Mouse (Mus musculus): Measurements from ENCODE around the gene Olfr286. TPM values are rescaled to one million over a fixed set of nuclear protein-coding genes. Genes with fewer than 3 reads are reported as not detected.

The Olfr286 gene
- total RNA-seq, 1 experiment from 2014 or later: not detected

Other genes starting within 250 kb of the Olfr286 start
- gene Col2a1, start 229.8 kb downstream of the Olfr286 start, total RNA-seq (2017): 1.1 TPM in 1 of 3 replicates, not detected in the others
- 2.6 to 3.4 TPM (median 3.3 TPM) in 3 replicates for gene Pfkm, start 141.9 kb downstream of the Olfr286 start, total RNA-seq (2017)
- 39.4 to 66.2 TPM (median 59.8 TPM) in 3 replicates for gene Senp1, start 140.7 kb downstream of the Olfr286 start, total RNA-seq (2017)
- 21.4 to 28.3 TPM (median 21.7 TPM) in 3 replicates for gene Asb8, start 68.8 kb downstream of the Olfr286 start, total RNA-seq (2017)
- not detected in 3 replicates for gene Ccdc184, start 67.3 kb downstream of the Olfr286 start, total RNA-seq (2017)
- gene Olfr288, start 38.9 kb downstream of the Olfr286 start, total RNA-seq (2017): not detected in 3 replicates
- not detected in 3 replicates for gene Gm44579, start 13.5 kb downstream of the Olfr286 start, total RNA-seq (2017)
- gene Olfr287, start 13.4 kb downstream of the Olfr286 start, total RNA-seq (2017): not detected in 3 replicates
- not detected in 3 replicates for gene H1fnt, start 22.8 kb upstream of the Olfr286 start, total RNA-seq (2017)
- not detected in 3 replicates for gene Zfp641, start 61.7 kb upstream of the Olfr286 start, total RNA-seq (2017)
- not detected in 3 replicates for gene Olfr285, start 82.9 kb upstream of the Olfr286 start, total RNA-seq (2017)
- not detected in 3 replicates for gene Olfr284, start 106.5 kb upstream of the Olfr286 start, total RNA-seq (2017)
- gene Olfr283, start 146.5 kb upstream of the Olfr286 start, total RNA-seq (2017): not detected in 3 replicates
- gene Olfr282, start 196.8 kb upstream of the Olfr286 start, total RNA-seq (2017): not detected in 3 replicates
- not detected in 3 replicates for gene Olfr281, start 218.1 kb upstream of the Olfr286 start, total RNA-seq (2017)
- not detected in 3 replicates for gene OR5BS1P, start 235.4 kb upstream of the Olfr286 start, total RNA-seq (2017)
- not detected in 3 replicates for gene Lalba, start 248.3 kb upstream of the Olfr286 start, total RNA-seq (2017)

All from monocyte, adult 5-6 weeks (primary cell).